Mouse (Mus musculus) megakaryocyte, embryonic 14.5 days (primary cell): Measurements from ENCODE around the gene Ispd.

Experiments used
- FLI1 ChIP-seq: IDR thresholded peaks from 2 replicates; pipeline ENCODE4 v1.6.1; 2012; ENCODE audit warnings: low read length, inconsistent platforms, mixed read lengths
- GATA1 ChIP-seq: IDR thresholded peaks from 3 replicates; pipeline ENCODE4 v1.6.1; 2012; ENCODE audit warnings: mixed read lengths, low read length, inconsistent platforms, borderline replicate concordance

- TF ChIP-seq FLI1 = no peak
- TF ChIP-seq GATA1 = no peak
Measured at GRCm38 (mm10) chr12:36481742-36482141, 100.5 kb downstream of the Ispd start.
